Mouse (Mus musculus): ENCODE measurements around the gene Fez2.

Gene Fez2

GRCm38 (mm10) chr17:78322369-78323335, 95.3 kb downstream of the Fez2 start:
- DNase-seq (ENCODE audit: low read depth, low spot score) = no peak

- no peak for DNase-seq (ENCODE audit: low read depth, low spot score)
Measured at GRCm38 (mm10) chr17:78321216-78321835, 96.6 kb downstream of the Fez2 start.
